Mouse (Mus musculus) natural killer cell, adult 2 months (primary cell): ENCODE results near the gene Pdgfc.
"Not testable (repeated sequence)": the region's sequence is repeated elsewhere in the genome, so short reads cannot be mapped to it uniquely, and the experiment has no call there.

Experiments
- DNase-seq, 2 experiments: peaks; one replicate each; pipeline ENCODE4 v3.0.0; 2022; ENCODE audit warnings: low spot score in 2 of 2

The Pdgfc gene

DNA sequence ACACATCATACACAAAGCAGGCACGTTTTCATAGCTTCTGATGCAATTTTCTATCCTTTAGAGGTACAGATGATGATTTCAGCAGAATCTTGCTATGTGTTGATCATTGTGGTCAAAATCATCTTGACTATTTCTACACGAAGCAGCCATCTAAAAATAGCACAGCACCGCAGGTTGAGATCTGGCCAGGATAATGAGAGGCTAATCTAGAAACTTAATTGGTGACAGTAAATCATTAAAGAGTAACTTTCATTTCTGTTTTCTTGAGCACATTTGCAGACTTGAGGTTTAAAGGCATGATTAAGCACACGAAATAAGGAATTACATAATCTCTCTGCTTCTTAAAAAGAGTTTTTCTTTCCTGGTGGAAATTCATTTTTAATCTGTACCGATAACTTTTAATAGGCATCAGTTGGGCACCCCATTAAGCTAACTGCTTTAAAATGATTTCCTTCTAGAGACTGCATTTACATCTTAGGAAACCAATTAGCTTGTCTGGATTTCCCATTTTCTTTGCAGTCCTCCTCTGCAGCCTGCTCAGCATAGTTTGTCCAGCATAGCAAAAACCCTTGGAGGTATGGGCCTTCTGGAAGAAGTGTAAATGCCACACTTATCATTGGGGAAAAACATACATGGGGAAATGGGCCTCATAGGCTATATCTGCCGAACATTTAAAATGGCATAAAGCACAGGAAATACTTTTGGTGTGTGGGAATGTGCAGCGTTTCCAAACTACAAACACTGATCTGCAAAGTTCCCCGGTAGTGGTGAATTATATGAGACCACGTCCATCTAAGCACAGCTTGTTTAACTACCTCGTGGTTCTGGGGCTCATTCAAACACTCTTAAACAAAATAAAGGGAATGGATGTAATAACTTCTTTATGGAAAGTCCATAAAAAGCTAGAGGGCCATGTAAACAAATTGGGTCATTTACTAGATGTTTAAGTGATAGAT lies 10.7 kb downstream of the Pdgfc start:
- no peak for DNase-seq

DNA sequence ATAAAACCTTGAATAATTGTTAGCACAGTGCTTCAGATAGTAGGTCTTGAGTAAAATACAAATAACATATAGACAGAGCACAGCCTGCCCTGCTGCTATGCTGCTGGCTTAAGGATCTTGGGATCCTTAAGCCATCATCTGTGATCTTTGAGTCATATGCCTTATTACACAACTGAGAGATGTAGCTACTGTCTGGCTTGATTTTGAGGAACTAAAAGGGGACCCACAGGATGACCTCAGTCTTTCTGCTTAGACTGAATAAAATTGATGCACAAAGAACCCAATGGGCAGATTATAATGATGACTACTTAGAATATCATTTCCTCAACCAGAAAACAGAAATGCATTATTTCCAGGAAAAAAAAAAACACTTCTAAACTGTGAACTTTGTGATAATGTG lies 15.3 kb downstream of the Pdgfc start:
- DNase-seq, result no peak

DNA sequence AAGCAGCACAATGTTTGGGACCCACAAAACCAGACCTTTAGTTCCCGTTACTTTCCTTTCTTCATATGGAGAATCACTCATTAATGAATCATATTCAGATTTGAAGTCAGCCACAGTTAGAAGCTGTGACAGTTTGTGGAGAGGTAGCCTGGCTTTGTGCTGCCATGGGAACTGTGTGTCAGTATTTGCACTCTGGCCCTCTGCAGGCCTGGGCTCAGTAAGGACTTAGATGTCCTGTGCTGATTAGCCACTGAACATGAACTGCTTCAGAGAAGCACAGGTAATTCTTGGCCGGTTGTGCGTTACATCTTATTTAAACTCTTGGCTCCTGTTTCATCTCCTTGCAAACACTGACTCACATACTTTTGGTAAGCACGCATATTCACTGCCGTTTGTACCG lies 16.2 kb downstream of the Pdgfc start:
- no peak for DNase-seq

DNA sequence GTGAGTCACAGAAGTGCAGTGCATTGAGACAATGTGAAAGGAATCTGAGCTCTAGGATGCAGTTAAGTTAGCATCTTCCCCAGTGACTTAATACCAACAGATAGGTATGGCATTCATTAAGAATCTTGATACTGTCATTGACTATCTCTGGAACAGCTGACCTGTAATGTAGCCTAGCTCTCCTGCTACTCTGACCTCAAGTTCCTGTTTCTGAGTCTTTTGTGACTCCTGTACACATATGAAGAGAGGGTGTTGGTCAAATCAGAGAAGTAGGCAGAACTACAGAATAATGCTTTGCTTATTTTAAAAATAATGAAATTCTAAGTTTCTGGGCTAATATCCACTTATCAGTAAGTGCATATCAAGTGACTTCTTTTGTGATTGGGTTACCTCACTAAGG lies 17.9 kb downstream of the Pdgfc start:
- no peak for DNase-seq

DNA sequence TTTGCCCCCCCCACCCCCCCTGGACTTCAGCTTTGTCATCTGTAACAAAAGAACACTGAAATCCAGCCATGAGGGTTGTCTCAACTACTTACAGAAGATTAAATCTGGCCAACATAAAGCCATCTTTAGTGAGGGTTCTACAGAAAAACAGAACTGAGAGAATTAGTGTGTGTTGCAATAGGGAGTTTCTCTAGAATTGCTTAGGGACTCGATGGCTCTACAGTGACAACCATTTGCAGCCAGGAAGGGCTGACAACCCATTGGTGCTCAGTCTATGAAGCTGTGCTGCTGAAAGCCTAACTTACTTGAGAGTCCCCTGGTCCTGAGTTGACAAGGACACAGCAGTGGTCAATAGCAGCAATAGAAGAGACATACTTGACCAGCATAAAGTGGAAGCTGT lies 21.5 kb downstream of the Pdgfc start:
- DNase-seq, result no peak

- no peak for DNase-seq
Measured at GRCm38 (mm10) chr3:81058527-81059031, 22.4 kb downstream of the Pdgfc start.

GRCm38 (mm10) chr3:81068550-81068949 lies 32.3 kb downstream of the Pdgfc start:
- no peak for DNase-seq

DNA sequence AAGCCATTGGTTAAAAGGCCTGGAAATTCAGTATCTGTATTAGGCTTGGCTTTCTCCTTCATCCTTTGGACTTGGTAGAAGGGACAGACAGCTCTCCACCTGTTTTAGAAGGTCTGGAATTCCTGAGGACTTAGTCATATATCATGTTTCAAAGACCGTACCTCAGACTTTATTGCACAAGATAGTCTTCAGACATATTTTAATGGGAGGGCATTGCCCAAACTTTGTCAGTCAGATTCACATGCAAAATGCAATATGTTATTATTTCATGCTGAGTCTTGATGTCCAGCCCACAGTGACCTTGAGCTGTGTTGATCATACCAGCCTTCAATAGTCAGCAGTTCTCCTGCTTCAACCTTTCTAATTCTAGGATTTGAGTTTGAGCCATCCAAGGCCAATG lies 64.9 kb downstream of the Pdgfc start:
- DNase-seq, result no peak

- DNase-seq, result no peak
Measured at GRCm38 (mm10) chr3:81102158-81102876, 66.1 kb downstream of the Pdgfc start.

GRCm38 (mm10) chr3:81102877-81103420 lies 66.7 kb downstream of the Pdgfc start:
- no peak for DNase-seq

- DNase-seq, result no peak
Measured at GRCm38 (mm10) chr3:81107515-81107914, 71.3 kb downstream of the Pdgfc start.

DNA sequence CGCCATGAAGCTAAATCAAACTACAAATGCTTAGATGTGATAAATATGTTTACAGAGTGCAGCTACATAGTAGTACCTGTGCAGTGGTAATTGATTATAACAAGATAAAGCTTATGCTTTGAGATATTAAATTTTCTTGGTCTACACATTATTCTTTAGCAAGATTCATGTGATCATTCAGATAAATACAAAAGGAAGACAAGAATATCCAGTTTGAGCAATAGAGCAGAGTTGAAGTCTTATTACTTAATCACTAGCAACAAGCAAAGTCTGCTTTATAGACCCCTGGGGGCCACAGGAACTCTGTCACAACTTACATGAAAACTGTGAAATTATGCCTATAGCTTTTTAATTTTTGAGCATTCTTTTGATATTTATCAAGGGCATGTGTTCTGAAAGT lies 74.8 kb downstream of the Pdgfc start:
- DNase-seq, result no peak

GRCm38 (mm10) chr3:81112892-81113291 lies 76.7 kb downstream of the Pdgfc start:
- no peak for DNase-seq

- DNase-seq, result no peak
Measured at GRCm38 (mm10) chr3:81120664-81121063, 84.4 kb downstream of the Pdgfc start.

DNA sequence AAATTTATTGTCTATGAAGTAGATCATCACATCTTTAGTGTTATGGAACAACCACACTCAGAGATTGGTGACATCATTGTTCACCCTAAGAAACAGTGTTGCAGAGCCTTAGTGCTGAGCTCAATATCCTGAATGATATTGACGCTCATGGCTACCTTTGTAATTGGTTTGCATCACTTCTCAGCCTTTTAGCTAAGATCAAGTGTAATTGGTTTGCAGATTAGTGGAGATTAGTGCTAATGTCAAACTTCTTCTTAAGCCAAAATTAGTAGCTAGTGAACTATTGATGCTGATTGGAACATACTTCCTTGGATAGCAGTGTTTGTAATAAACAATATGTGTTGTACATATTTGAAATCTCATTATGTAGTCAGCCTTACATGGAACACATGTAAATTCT lies 85.5 kb downstream of the Pdgfc start:
- DNase-seq, result no peak

- DNase-seq, result no peak
Measured at GRCm38 (mm10) chr3:81123461-81123860, 87.2 kb downstream of the Pdgfc start.

DNA sequence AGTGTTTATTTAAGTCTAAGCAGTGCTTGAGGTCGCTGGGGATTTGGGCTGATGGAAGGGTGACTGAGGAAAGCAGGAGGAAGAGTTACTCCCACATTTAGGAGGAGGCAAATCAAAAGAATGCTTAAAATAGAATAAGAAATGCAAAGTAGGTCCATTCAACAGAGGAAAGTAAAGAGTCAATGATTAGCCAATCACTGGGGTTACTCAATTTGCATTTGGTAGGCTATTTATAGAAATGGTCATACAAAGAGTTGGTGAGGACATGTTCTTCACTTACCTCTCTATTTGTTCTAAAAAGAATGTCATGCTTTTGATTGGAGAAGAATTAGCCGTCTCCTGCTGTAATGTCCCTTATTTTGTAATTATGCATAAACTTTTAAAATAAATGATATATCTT lies 90.8 kb downstream of the Pdgfc start:
- no peak for DNase-seq

DNA sequence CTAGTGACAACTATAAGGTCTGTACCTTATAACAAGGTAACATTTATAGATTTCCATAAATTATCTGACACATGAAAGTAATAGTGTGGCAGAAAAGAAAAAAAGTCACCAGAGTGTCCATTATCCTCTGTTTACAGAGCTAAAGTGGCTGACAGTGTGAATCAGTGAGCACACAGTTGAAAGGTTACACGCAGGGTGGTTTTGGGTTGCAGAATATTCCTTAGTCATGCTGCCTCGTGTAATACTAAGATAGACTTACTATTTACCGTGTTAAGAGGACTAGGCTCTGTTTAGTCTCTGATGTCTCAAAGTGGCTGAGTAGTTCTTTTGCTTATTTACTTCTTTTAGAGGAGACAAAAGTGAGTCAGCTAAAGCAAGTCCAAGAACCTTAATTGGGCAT lies 100.8 kb downstream of the Pdgfc start:
- DNase-seq, result no peak

DNA sequence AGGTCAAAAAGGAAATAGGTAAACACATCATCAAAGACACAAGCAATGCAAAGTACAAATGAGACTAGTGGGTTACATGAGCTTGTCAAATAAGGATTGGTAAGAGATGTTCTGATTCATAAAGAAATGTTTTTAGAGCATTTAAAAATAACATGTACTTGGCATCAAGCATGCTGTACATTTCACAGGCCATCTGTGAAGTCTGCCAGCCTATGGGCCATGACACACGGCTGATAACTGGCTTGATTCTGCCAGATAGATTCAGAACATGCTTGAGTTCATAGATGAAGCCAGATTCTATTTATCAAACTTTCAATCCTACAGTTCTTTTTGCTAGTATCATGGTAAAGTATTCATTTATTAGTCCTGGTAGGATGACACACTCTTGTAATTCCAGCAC lies 101.8 kb downstream of the Pdgfc start:
- DNase-seq, result not testable (repeated sequence)

GRCm38 (mm10) chr3:81143730-81144129 lies 107.5 kb downstream of the Pdgfc start:
- no peak for DNase-seq

- DNase-seq, result no peak
Measured at GRCm38 (mm10) chr3:81149109-81149521, 112.9 kb downstream of the Pdgfc start.

DNA sequence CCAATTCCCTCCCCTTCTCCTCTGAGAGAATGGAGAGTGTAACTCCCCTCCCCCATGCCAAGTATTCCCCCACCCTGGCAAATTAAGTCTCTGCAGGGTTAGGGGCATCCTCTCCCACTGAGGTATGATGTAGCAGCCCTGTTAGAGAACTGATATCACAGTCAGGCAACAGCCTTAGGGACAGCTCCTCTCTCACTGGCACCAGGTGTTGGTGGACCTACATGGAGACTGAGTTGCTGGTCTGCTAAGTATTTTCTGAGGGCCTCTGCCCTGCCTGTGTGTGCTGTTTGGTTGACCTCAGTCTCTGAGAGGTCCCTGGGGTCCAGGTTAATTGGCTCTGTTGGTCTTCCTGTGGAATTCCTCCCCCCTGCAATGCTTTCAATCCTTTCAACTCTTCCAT lies 114.0 kb downstream of the Pdgfc start:
- no peak for DNase-seq

- DNase-seq, result no peak
Measured at GRCm38 (mm10) chr3:81154420-81154819, 118.2 kb downstream of the Pdgfc start.
